ENCODE assay signal across 31 mouse cellular contexts in genomic region chr10:42722116-42722515, GRCm38 (mm10).
"Had no signal": no experiment of that assay in that cellular context is flagged by ENCODE, and none has a peak within 500 bp of the region (broad histone marks: within the 10 kb centered on the region; RNA-seq: fewer than 3 reads in every experiment).

No protein-coding gene starts in this region.

- H3K36me3 ChIP-seq: limb, embryonic 10.5 days; limb, embryonic 12.5 days; limb, embryonic 13.5 days; limb, embryonic 15.5 days; liver, embryonic 12.5 days; liver, embryonic 13.5 days; liver, embryonic 15.5 days; lung, embryonic 15.5 days; midbrain, embryonic 10.5 days; midbrain, embryonic 12.5 days; midbrain, embryonic 15.5 days; neural tube, embryonic 12.5 days; neural tube, embryonic 13.5 days had no signal

- H3K4me3 ChIP-seq: left cerebral cortex, adult 2 months; limb, embryonic 10.5 days; limb, embryonic 12.5 days; limb, embryonic 13.5 days; limb, embryonic 15.5 days; liver, embryonic 12.5 days; liver, embryonic 13.5 days; liver, embryonic 15.5 days; lung, embryonic 15.5 days; megakaryocyte, embryonic 14.5 days; midbrain, embryonic 10.5 days; midbrain, embryonic 12.5 days; midbrain, embryonic 15.5 days; myocyte; neural tube, embryonic 12.5 days; neural tube, embryonic 13.5 days had no signal

- H3K27ac ChIP-seq: left cerebral cortex, adult 2 months; limb, embryonic 10.5 days; limb, embryonic 12.5 days; limb, embryonic 13.5 days; limb, embryonic 15.5 days; liver, embryonic 12.5 days; liver, embryonic 13.5 days; liver, embryonic 14.5 days; liver, embryonic 15.5 days; lung, embryonic 15.5 days; macrophage; midbrain, embryonic 10.5 days; midbrain, embryonic 12.5 days; midbrain, embryonic 15.5 days; neural tube, embryonic 12.5 days; neural tube, embryonic 13.5 days had no signal

- H3K4me1 ChIP-seq: limb, embryonic 15.5 days; liver, embryonic 12.5 days; liver, embryonic 13.5 days; liver, embryonic 15.5 days; lung, embryonic 15.5 days; megakaryocyte, embryonic 14.5 days; midbrain, embryonic 10.5 days; midbrain, embryonic 12.5 days; neural tube, embryonic 12.5 days had no signal

- H3K27me3 ChIP-seq: limb, embryonic 15.5 days; liver, embryonic 13.5 days; liver, embryonic 15.5 days; lung, embryonic 15.5 days; midbrain, embryonic 15.5 days; neural tube, embryonic 12.5 days had no signal

- H3K9ac ChIP-seq: limb, embryonic 12.5 days; limb, embryonic 13.5 days; limb, embryonic 15.5 days; liver, embryonic 12.5 days; liver, embryonic 13.5 days; liver, embryonic 14.5 days; liver, embryonic 15.5 days; lung, embryonic 14.5 days; lung, embryonic 15.5 days; midbrain, embryonic 12.5 days; midbrain, embryonic 15.5 days; neural tube, embryonic 12.5 days; neural tube, embryonic 13.5 days had no signal

- ATAC-seq: liver, embryonic 12.5 days; lung, postnatal 0 days; midbrain, embryonic 15.5 days; midbrain, embryonic 16.5 days had no signal

- H3K9me3 ChIP-seq: limb, embryonic 10.5 days; limb, embryonic 12.5 days; limb, embryonic 13.5 days; limb, embryonic 15.5 days; liver, embryonic 12.5 days; liver, embryonic 13.5 days; liver, embryonic 15.5 days; lung, embryonic 15.5 days; midbrain, embryonic 10.5 days; midbrain, embryonic 12.5 days; midbrain, embryonic 15.5 days; neural tube, embryonic 12.5 days; neural tube, embryonic 13.5 days had no signal

- H3K4me2 ChIP-seq: limb, embryonic 12.5 days; limb, embryonic 13.5 days; limb, embryonic 15.5 days; liver, embryonic 11.5 days; liver, embryonic 12.5 days; liver, embryonic 13.5 days; liver, embryonic 15.5 days; lung, embryonic 14.5 days; lung, embryonic 15.5 days; midbrain, embryonic 12.5 days; midbrain, embryonic 15.5 days; neural tube, embryonic 12.5 days; neural tube, embryonic 13.5 days had no signal

- DNase-seq: left cerebral cortex, postnatal 4 days; liver; liver, embryonic 13.5 days; lung, adult 18-20 months; lung, adult 2 months; lung, embryonic 14.5 days; lung, postnatal 10 days; lung, postnatal 14 days; lung, postnatal 36 days; lung, postnatal 4 days; midbrain, embryonic 14.5 days had no signal
